Mouse (Mus musculus) heart, adult 8-10 months (tissue): ENCODE measurements at regions not wholly inside any gene's neighbourhood (a gene's known extent, or its start where the extent isn't known, plus 50 kb on each side); places are given as distances from the start of the nearest gene placed in this dataset.
"Not testable (repeated sequence)": the region's sequence is repeated elsewhere in the genome, so short reads cannot be mapped to it uniquely, and the experiment has no call there.

Source experiments
- DNase-seq: peaks from one replicate; pipeline ENCODE4 v3.0.0; 2022; ENCODE audit warnings: low spot score

- peak; percentile 7 for DNase-seq
Measured at GRCm38 (mm10) chr15:32749971-32750370, 505.4 kb downstream of the Sema5a start.

- DNase-seq: no peak
Measured at GRCm38 (mm10) chr15:32751991-32752390, 507.4 kb downstream of the Sema5a start.

GRCm38 (mm10) chr15:32760141-32760540 is 515.5 kb downstream of the Sema5a start:
- no peak for DNase-seq

- peak; percentile 20 for DNase-seq
Measured at GRCm38 (mm10) chr15:32766011-32766701, 521.5 kb downstream of the Sema5a start.

GRCm38 (mm10) chr15:32766746-32767471 is 522.3 kb downstream of the Sema5a start:
- no peak for DNase-seq

GRCm38 (mm10) chr15:32778226-32778598 is 533.6 kb downstream of the Sema5a start:
- not testable (repeated sequence) for DNase-seq

- peak; percentile 76 for DNase-seq
Measured at GRCm38 (mm10) chr15:32778599-32779273, 534.1 kb downstream of the Sema5a start.

GRCm38 (mm10) chr15:32779274-32779615 is 534.6 kb downstream of the Sema5a start:
- DNase-seq: not testable (repeated sequence)

GRCm38 (mm10) chr15:32781609-32782008 is 537.0 kb downstream of the Sema5a start:
- not testable (repeated sequence) for DNase-seq

GRCm38 (mm10) chr15:32799222-32799621 is 554.6 kb downstream of the Sema5a start:
- no peak for DNase-seq

- no peak for DNase-seq
Measured at GRCm38 (mm10) chr15:32810849-32811632, 566.4 kb downstream of the Sema5a start.

GRCm38 (mm10) chr15:32839966-32840365 is 595.4 kb downstream of the Sema5a start:
- no peak for DNase-seq
